Mouse (Mus musculus): ENCODE data around the gene Sugp2.
A peak's percentile ranks its signal among the peaks of the same experiment; 100 is the strongest.

Gene Sugp2

GRCm38 (mm10) chr8:70283136-70284077 is 49.4 kb downstream of the Sugp2 start:
- peak; percentile 40 for DNase-seq (ENCODE audit: low spot score)

DNA sequence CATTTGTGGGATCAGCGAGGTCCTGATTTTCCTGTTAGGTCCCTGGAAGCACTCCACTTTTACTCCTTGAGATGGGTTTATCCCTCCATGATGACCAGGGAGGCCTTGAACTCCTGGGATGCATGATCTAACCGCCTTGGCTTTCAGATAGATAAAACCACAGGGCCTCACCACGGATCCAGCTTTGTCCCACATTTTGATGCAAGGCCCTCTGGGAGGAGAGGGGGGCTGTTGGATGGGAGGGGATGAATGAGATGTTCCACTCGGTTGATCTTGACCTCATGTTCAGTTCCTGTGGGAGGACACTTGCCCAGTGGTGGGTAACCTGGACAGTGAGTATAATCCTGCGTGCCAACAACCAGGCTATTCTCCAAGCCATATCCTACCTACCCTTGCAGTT is 50.4 kb downstream of the Sugp2 start:
- no peak for DNase-seq (ENCODE audit: low spot score)

DNA sequence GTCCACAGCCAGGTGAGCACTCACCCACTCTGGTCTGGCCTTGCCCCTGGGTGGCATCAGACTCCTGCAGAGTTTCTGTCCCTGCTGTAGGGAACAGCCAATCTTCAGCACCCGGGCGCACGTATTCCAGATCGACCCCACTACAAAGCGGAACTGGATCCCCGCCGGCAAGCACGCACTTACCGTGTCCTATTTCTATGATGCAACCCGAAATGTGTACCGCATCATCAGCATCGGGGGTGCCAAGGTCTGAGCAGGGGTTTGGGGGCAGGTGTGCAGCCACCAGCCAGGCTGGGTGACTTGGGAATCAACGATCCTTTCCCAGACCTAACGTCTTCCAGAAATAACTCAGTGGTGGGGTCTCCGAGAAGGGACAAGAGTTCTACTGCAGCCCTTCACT is 51.3 kb downstream of the Sugp2 start:
- DNase-seq (ENCODE audit: low spot score): no peak

DNA sequence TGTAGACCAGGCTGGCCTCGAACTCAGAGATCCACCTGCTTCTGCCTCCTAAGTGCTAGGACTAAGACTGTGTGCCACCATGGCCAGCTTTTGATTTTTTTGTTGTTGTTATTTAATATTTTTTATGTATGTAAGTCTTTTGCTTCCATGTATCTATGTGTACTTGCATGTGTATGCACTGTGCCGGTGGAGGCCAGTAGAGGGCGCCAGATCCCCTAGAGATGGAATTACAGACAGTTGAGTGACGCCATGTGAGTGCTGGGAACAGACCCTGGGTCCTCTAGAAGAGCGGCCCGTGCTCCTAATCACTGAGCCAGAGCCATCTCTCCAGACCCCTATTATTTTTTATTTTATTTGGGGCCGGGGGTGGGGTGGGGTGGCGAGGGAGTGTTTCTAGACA is 52.7 kb downstream of the Sugp2 start:
- no peak for DNase-seq (ENCODE audit: low spot score)

DNA sequence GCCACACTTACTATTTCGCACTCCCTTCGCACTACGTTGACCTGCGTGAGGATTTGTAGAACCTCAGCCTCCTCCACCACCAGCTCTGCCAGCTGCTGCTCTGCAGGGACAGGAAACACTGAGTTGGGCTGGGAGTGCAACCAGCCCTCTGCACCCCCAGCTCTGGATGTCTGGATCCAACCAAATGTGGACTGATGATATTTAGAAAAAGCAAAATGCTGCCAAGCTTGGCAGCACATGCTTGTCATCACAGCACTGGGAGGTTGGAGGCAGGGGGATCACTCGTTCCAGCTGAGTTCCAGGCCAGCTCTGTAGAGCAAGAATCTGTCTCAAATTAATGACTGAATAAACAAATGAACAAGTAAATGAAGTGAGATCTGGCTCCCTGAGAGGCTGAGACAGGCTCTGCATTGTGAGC is 60.0 kb downstream of the Sugp2 start:
- DNase-seq (ENCODE audit: low spot score): no peak

- DNase-seq (ENCODE audit: low spot score): no peak
These were observed 66.9 kb downstream of the Sugp2 start for GRCm38 (mm10) chr8:70300881-70301280.

DNA sequence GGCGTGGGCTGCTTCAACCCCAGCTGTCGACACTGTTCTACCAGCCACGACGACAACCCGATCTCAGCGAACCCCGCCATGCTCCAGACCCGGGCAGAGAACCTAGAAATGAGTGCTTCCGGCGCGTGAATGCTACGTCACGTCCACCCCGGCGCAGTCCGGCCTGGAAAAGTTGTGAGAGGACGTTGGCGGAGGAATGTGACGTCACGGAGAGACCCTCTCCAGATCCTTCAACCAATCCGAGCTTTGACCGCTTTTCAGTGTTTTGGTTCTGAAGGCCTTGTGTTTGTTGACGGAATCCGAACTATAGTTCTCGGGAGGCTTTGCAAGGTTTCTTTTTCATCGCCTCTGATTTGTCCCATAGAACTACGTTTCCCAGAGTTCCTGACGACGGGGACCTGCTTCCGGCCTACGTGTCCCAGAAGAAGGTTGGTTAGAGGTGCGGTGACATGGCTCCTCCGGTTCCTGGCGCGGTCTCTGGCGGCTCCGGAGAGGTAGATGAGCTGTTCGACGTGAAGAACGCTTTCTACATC is 68.4 kb downstream of the Sugp2 start, which contains the start of the genes Ddx49 and Cope:
TSS of gene Ddx49 (minus strand) at position 132 of the 533 bp plus-strand sequence.
TSS of gene Cope (plus strand) at position 161 of the 533 bp plus-strand sequence.
- peak; percentile 93 for DNase-seq (ENCODE audit: low spot score)

DNA sequence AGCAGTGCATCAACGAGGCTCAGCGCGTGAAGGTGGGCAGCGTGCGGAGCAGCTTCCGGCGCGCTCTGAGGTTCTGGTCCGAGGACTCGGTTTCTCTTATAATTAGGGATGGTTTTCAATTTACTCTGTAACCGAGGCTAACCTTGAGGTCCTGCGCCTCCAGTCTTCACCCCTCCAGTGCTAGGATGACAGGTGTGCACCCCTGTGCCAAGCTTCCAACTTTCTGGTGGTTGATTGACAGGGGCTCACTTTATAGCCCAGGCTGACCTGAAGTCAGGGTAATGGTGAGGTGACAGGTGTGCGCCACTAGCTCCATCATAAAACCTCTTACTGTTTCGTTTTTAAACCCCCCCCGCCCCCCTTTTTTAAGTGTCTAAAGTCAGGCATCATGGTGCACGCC is 68.9 kb downstream of the Sugp2 start:
- DNase-seq (ENCODE audit: low spot score): no peak

DNA sequence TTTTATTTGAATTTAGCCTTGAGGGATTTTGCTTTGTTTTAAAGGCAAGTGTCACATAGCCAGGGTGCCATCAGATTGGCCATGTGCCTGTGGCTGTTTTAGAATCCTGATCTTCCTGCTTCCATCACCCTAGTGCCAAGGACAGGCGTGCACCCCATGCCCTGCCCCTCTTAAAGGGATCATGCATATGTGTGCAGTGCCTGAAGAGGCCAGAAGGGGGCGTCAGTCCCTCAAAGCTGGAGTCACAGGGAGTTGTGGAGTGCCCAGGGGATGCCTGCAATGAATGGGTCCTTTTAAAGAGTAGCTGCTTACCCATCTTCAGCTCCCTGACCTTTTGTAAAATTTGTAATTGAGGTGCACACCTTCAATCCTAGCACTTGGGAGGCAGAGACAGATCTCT is 75.3 kb downstream of the Sugp2 start:
- no peak for DNase-seq (ENCODE audit: low spot score)

GRCm38 (mm10) chr8:70313399-70313798 is 79.4 kb downstream of the Sugp2 start:
- DNase-seq (ENCODE audit: low spot score): no peak

DNA sequence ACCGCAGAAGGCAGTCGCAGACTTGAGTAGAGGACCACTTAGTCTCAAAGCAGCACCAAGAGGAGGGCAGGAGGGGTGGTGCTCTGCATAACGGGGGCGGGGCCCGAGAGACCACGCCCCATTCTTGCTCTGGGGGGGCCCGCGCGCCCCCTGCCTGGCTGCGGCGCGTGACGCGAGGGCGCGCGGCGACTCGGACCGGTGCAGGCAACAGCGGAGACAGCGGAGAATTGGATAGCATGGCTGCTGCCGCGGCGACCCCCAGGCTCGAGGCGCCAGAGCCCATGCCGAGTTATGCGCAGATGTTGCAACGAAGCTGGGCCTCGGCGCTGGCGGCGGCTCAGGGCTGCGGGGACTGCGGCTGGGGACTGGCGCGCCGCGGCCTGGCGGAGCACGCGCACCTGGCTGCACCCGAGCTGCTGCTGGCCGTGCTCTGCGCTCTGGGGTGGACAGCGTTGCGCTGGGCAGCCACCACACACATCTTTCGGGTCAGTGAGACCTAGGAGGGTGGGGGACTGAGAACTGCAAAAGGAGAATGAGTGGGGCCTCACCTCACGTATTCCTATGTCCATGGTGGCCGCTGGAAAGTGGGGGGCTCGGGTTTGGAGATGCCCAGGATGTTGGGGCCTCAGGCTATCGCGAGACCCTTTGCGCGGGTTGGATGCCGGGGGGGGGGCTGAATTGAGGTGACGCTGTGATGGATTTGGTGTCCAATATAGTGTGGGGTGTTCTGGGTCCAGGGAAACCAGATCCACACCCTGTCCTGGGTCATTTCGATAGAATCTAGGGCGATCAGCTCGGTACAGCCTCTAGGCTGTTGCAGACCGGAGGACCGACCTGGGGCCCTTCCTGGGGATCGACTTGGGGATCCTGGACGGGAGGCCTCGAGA is 81.8 kb downstream of the Sugp2 start, which contains the start of gene Cers1:
TSS of gene Cers1 (plus strand) at position 152 of the 887 bp plus-strand sequence.
- peak; percentile 44 for DNase-seq (ENCODE audit: low spot score)

- DNase-seq (ENCODE audit: low spot score): no peak
These were observed 82.8 kb downstream of the Sugp2 start for GRCm38 (mm10) chr8:70316511-70317504.

GRCm38 (mm10) chr8:70317872-70318271 is 83.8 kb downstream of the Sugp2 start:
- no peak for DNase-seq (ENCODE audit: low spot score)

DNA sequence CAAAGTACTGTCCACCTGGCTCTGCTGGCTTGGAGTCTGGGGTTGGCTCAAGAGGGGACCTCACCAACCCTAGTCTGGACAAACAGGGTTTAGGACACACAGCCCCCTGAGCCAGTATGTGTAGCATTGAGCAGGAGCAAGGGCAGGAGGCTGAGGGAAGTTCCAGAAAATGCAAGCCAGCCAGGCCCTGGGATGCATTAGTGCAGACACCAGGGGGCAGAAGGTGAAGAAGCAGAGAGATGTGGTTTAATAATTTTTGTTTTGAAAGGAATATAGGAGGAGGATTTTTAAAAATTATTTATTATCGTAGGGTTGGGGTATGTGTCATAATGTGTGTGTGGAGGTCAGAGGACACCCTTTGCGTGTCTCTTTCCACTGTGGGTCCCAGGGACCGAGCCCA is 89.7 kb downstream of the Sugp2 start:
- DNase-seq (ENCODE audit: low spot score): no peak

- no peak for DNase-seq (ENCODE audit: low spot score)
These were observed 93.5 kb downstream of the Sugp2 start for GRCm38 (mm10) chr8:70327512-70327911.

DNA sequence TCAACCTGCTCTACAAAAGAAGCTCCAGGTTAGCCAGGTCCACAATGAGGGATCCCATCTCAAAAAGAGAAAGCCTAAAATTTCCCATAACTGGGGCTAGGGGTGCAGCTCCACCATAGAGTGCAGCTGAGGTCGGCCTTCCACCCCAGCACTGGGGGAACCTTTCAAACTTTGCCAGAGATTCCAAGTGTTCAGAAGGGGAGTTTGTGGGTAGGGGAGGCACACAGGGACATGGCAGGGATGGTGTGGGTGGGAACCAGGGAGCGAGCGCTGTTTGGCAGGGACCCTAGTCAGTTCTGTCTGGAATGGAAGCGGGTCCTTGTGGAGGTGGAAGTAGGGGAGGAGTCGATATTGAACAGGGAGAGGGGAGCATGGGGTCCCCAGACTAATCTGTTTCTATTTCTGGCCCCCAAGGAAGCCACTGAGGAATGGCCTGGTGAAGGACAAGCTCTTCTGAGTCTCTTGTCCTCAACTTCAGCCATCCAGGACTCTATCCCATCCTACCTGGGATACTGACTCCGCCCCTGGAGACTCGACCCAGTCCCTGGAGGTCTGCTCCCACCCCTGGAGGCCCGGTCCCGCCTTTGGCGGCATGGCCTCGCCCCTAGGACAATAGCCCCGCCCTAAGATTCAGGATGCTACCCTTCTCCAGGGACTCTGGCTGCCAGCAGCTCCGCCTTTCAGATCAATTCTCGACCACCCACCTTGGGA is 95.3 kb downstream of the Sugp2 start, which contains the start of gene Gdf1:
TSS of gene Gdf1 (plus strand) at position 694 of the 711 bp plus-strand sequence.
- no peak for DNase-seq (ENCODE audit: low spot score)
